Mouse (Mus musculus): ENCODE measurements around the gene Npcd.
A peak's percentile ranks its signal among the peaks of the same experiment; 100 is the strongest.

Gene Npcd

GRCm38 (mm10) chr15:79834130-79834880, at the start of gene Npcd, which contains the start of gene Cbx6:
Gene Npcd (minus strand): TSS chr15:79834237.
Gene Cbx6 (minus strand): TSS chr15:79834688.
- DNase-seq: peak; percentile 99

- peak; percentile 95 for DNase-seq
Measured at GRCm38 (mm10) chr15:79883352-79883822, 49.4 kb upstream of the Npcd start.

DNA sequence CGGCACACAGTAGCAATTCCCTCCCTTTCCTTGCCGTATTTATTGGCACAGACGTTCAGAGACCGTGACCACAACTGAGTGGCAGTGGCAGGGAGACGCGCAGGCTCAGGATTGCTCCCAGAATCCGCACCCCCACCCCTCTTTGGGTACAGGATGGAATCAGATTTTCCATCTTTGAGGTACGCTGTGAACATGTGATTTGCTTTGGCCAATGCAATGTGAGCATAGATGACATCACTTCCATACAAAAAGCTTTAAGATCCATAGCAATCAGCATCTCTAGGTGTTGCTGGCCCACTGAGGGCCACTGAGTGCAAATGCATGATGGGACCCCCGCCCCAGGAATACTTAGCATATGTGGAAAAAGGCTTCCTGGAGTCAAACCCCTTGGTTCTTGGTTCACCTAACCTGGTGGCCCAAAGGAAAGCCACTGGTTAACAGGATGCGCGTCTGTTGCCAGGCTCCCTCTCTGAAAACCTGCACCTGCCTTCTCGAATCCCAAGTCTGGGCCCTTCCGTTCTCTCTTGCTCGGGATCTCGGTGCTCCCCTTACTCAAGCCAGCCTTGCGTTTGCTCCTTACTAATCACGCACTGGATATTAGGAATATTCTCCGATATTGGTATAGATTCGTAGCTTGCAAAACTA, 48.7 kb upstream of the Npcd start:
- peak; percentile 70 for DNase-seq

- DNase-seq: no peak
Measured at GRCm38 (mm10) chr15:79880477-79880876, 46.4 kb upstream of the Npcd start.

DNA sequence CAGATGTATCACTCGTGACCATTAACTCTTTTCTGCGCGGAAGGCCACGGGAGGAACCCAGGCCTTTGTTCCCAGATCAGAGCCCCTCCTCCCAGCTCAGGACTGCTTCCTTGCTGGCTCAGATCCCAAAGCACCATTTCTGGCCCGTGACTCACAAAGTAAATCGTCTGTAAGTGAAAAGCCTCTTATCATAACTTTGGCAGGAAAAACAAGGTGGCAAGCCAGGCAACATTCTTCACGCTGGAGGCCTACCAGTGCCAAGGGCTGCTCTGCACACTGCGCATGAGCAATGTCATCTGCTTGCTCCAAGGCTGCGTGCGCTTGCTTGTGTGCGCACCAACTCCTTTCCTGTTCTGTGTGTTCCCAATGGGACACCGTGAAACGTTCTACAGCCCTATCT, 45.3 kb upstream of the Npcd start:
- DNase-seq: peak; percentile 75

GRCm38 (mm10) chr15:79878725-79879136, 44.7 kb upstream of the Npcd start:
- DNase-seq: no peak

GRCm38 (mm10) chr15:79875261-79875995, 41.4 kb upstream of the Npcd start:
- DNase-seq: no peak

- no peak for DNase-seq
Measured at GRCm38 (mm10) chr15:79873995-79874394, 40.0 kb upstream of the Npcd start.

GRCm38 (mm10) chr15:79873545-79873944, 39.5 kb upstream of the Npcd start:
- no peak for DNase-seq

DNA sequence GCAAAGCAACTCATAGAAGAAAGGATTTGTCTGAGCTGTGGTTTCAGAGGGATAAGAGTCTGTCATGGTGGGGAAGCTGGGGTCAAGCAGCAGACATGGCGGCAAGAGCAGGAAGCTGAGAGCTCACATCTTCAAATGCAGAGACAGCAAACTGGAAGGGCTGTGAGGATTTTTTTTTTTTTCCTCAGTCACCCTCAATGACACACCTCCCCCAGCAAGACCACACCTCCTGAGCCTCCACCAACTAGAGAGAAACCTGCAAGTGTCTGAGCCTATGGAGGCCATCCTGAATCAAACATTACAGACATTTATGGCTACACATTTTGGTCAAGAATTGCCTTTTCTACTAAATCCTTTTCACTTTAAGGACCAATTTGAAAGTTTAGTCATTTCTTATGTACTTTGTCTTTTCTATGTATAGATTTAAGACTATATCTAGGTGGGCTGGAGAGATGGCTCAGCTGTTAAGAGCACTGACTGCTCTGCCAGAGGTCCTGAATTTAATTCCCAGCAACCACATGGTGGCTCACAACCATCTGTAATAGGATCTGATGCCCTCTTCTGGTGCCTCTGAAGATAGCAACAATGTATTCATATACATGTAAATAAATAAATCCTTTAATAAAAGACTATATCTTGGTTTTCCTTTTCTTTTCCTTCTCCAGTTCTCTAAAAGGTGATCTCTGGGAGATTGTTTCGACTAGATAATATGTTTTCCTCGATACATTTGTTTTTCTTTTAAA, 33.4 kb upstream of the Npcd start:
- no peak for DNase-seq

DNA sequence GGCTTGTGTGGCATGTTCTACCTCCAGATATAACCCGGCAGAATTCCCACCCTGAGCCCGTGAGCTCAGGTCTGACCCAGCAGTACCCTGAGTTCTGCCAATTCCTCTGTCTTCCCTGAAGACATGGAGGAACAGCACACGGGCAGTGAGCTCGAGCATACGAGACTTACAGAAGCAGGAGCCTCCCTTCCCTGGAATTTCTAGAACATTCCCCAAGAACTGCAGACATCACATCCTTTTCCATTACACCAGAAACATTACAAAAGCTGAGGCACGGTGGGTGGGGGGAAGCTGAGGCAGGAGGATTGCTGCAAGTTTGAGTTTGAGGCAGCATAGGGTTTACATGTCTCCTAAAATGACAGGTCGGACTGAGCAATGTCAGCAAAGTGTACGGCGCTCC, 25.8 kb upstream of the Npcd start:
- no peak for DNase-seq

GRCm38 (mm10) chr15:79858979-79859378, 24.9 kb upstream of the Npcd start:
- no peak for DNase-seq

GRCm38 (mm10) chr15:79850143-79850542, 16.1 kb upstream of the Npcd start:
- DNase-seq: no peak

- DNase-seq: peak; percentile 22
Measured at GRCm38 (mm10) chr15:79847100-79847499, 13.1 kb upstream of the Npcd start.

DNA sequence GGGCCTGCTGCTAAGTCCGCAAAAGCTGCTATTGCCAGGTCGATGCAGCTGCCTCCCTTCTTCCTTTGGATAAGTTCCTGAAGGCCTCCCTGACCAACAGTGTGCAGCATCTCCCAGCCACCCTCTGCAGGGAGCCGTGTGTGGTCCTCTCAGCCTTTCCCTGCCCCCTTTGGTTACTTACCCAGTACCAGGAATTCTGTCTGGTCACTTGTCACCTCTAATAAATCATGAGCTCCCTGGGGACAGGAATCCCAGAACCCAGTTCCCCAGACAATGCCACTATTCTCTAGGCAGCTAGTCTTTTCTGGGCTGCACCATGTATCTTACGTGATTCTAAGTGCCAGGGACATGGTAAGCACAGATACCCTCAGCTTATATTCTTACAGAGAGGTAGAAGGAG, 11.9 kb upstream of the Npcd start:
- DNase-seq: no peak

DNA sequence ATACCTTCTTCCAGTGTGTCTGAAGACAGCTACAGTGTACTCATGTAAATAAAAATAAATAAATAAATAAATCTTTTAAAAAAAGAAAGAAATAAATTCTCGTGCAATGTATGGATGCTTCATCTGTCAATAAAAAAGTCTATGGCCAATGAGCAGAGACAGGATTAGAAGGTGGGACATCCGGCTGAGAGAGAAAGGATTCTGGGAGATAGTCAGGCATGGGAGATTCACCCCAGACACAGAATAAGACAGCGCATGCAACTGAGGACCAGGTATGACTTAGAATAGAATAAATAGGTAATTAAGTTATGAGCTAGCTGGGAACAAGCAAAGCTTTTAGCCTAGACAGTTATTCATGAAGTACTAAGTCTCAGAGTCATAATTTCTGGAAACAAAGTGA, 8.9 kb upstream of the Npcd start:
- no peak for DNase-seq

GRCm38 (mm10) chr15:79840281-79840680, 6.2 kb upstream of the Npcd start:
- no peak for DNase-seq

DNA sequence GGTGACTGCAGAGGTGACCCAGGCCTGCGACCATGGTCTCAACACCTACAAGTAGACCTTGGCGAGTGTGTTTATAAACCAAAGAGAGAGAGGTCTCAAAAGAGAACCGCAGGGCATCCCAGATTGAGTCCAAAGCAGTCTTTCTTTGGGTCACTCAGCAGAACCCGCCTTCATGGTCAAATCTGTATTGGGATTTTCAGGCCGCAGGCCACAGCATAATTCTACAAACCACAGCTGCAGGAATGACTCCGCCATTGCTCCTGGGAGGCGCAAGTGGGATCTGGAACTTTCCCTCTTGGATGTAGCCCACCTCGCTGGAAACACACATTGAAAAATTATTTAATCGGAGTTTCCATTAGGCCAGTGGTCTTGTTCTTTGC, 834 bp upstream of the Npcd start:
- DNase-seq: no peak

GRCm38 (mm10) chr15:79833251-79834050, 586 bp downstream of the Npcd start:
- DNase-seq: peak; percentile 55

- peak; percentile 74 for DNase-seq
Measured at GRCm38 (mm10) chr15:79832064-79832900, 1.8 kb downstream of the Npcd start.

GRCm38 (mm10) chr15:79830388-79830787, 3.6 kb downstream of the Npcd start:
- DNase-seq: peak; percentile 74

Data from right cerebral cortex, postnatal 25 days (tissue).